Mouse (Mus musculus) c-Kit-negative CD71-positive TER-119-positive erythroid progenitor cells, embryonic 14.5 days (primary cell): ENCODE results near the gene Bcar1.
A peak's percentile ranks its signal among the peaks of the same experiment; 100 is the strongest.

ENCODE experiments used
- DNase-seq: peaks from one replicate; pipeline ENCODE4 v3.0.0-alpha.2; 2013; ENCODE audit warnings: low read depth, low spot score

Gene Bcar1

GRCm38 (mm10) chr8:111681153-111681552 lies 62.5 kb downstream of the Bcar1 start:
- no peak for DNase-seq

- no peak for DNase-seq
Measured at GRCm38 (mm10) chr8:111680423-111681028, 63.1 kb downstream of the Bcar1 start.

GRCm38 (mm10) chr8:111678848-111679247 lies 64.8 kb downstream of the Bcar1 start:
- no peak for DNase-seq

- DNase-seq = peak; percentile 44
Measured at GRCm38 (mm10) chr8:111678111-111678510, 65.5 kb downstream of the Bcar1 start.

GRCm38 (mm10) chr8:111676237-111676636 lies 67.4 kb downstream of the Bcar1 start:
- peak; percentile 11 for DNase-seq

GRCm38 (mm10) chr8:111666751-111667150 lies 76.9 kb downstream of the Bcar1 start:
- DNase-seq = no peak

GRCm38 (mm10) chr8:111662473-111662872 lies 81.1 kb downstream of the Bcar1 start:
- DNase-seq = no peak
